Mouse (Mus musculus) stomach, embryonic 14.5 days (tissue): ENCODE measurements around the gene Man1a2. TPM values are rescaled to one million over a fixed set of nuclear protein-coding genes. Genes with fewer than 3 reads are reported as not detected.

Experiments
- ATAC-seq: fragments of 200-750 bp; cut with Nextera tagmentation; 2 replicates; pipeline ENCODE4 v1.8.0; 2017; ENCODE audit warnings: low read depth, moderate TSS enrichment; ENCODE audit not compliant: insufficient number of reproducible peaks, insufficient read depth, low FRiP score
- H3K27ac ChIP-seq: fragments of 300-500 bp; sonication (generic); 2 replicates; pipeline ENCODE4 v1.5.1; 2014; ENCODE audit warnings: mild to moderate bottlenecking, low read length, moderate library complexity, mixed read lengths
- H3K27me3 ChIP-seq: fragments of 300-500 bp; sonication (generic); 2 replicates; pipeline ENCODE4 v1.6.1; 2014; ENCODE audit warnings: low read length, control low read depth, mixed read lengths; ENCODE audit not compliant: control insufficient read depth, insufficient read depth
- H3K36me3 ChIP-seq: fragments of 300-500 bp; sonication (generic); 2 replicates; pipeline ENCODE4 v1.6.1; 2014; ENCODE audit warnings: mild to moderate bottlenecking, control low read depth, low read length, moderate library complexity, mixed read lengths; ENCODE audit not compliant: control insufficient read depth, insufficient read depth
- H3K4me1 ChIP-seq: fragments of 300-500 bp; sonication (generic); 2 replicates; pipeline ENCODE4 v1.6.1; 2014; ENCODE audit warnings: low read length, control low read depth, mixed read lengths; ENCODE audit not compliant: control insufficient read depth, insufficient read depth
- H3K4me2 ChIP-seq: fragments of 300-500 bp; sonication (generic); replicated peaks from 2 replicates; pipeline ENCODE4 v1.6.1; 2014; ENCODE audit warnings: low read depth, low read length, control low read depth
- H3K4me3 ChIP-seq: fragments of 300-500 bp; sonication (generic); 2 replicates; pipeline ENCODE4 v1.5.1; 2014; ENCODE audit warnings: low read depth, low read length, control low read depth
- H3K9ac ChIP-seq: fragments of 300-500 bp; sonication (generic); replicated peaks from 2 replicates; pipeline ENCODE4 v1.6.1; 2014; ENCODE audit warnings: low read depth, mild to moderate bottlenecking, control low read depth, low read length, moderate library complexity, mixed read lengths
- H3K9me3 ChIP-seq: fragments of 300-500 bp; sonication (generic); 2 replicates; pipeline ENCODE4 v1.6.1; 2016; ENCODE audit warnings: low read depth, low read length, control low read depth; ENCODE audit not compliant: control insufficient read depth
- WGBS: fragments of 180-500 bp; shearing (Covaris S2); extraction: QIAGEN DNeasy Blood & Tissue Kit; methylation state at CpG from one replicate; pipeline ENCODE4 v1.1.7; 2014; 5-methylcytosine and 5-hydroxymethylcytosine counted together
- polyA plus RNA-seq: library from polyadenylated mRNA; unstranded; fragments of >200 nt; fragmentation: Nextera tagmentation; extraction: Ambion mirVana; gene quantifications from 2 replicates; pipeline ENCODE4 v1.2.1, GENCODE M21; 2014

Gene Man1a2
- polyA plus RNA-seq, 1 experiment from 2014 or later: 77.2 TPM

- H3K9ac ChIP-seq: no peak overlapping the region
- no peaks in the 10 kb centered on the region for H3K27me3 ChIP-seq
- no peak overlapping the region for H3K4me3 ChIP-seq
- no peak for ATAC-seq
- no peaks in the 10 kb centered on the region for H3K4me1 ChIP-seq
- no peaks in the 10 kb centered on the region for H3K36me3 ChIP-seq
- H3K27ac ChIP-seq: no peak overlapping the region
- 91% methylated on average over 4 of the region's 4 CpGs for WGBS
- no peaks in the 10 kb centered on the region for H3K9me3 ChIP-seq
- H3K4me2 ChIP-seq: no peak overlapping the region
Measured at GRCm38 (mm10) chr3:100634821-100635220, 50.5 kb downstream of the Man1a2 start.

GRCm38 (mm10) chr3:100618511-100618910 is 66.8 kb downstream of the Man1a2 start:
- WGBS: 42% methylated on average over 4 of the region's 4 CpGs
- ATAC-seq: no peak

GRCm38 (mm10) chr3:100610916-100611315 is 74.4 kb downstream of the Man1a2 start:
- 59% methylated on average over 1 of the region's 1 CpGs for WGBS
- no peak for ATAC-seq
- Histone ChIP-seq H3K27me3 (no peaks in the 10 kb centered on the region), H3K36me3 (no peaks in the 10 kb centered on the region; the same call in 1 of the 2 replicates), H3K4me2 (no peak overlapping the region), H3K4me1 (no peaks in the 10 kb centered on the region), H3K9ac (no peak overlapping the region), H3K4me3 (no peak overlapping the region), H3K9me3 (no peaks in the 10 kb centered on the region), H3K27ac (no peak overlapping the region)

More at GRCm38 (mm10) chr3:100618511-100618910, 66.8 kb downstream of the Man1a2 start:
- no peaks in the 10 kb centered on the region for H3K9me3 ChIP-seq
- no peak overlapping the region for H3K4me2 ChIP-seq
- no peaks in the 10 kb centered on the region for H3K36me3 ChIP-seq
- H3K4me1 ChIP-seq: 0 out of 2 replicates have a peak, but pooled peaks cover 4% of the 10 kb centered on the region
- no peaks in the 10 kb centered on the region for H3K27me3 ChIP-seq
- H3K27ac ChIP-seq: no peak overlapping the region
- no peak overlapping the region for H3K9ac ChIP-seq
- no peak overlapping the region for H3K4me3 ChIP-seq

- Histone ChIP-seq H3K27me3 (no peaks in the 10 kb centered on the region), H3K4me2 (no peak overlapping the region), H3K4me1 (no peaks in the 10 kb centered on the region), H3K4me3 (no peak overlapping the region), H3K9me3 (no peaks in the 10 kb centered on the region), H3K9ac (no peak overlapping the region), H3K36me3 (no peaks in the 10 kb centered on the region; the same call in 1 of the 2 replicates), H3K27ac (no peak overlapping the region)
- WGBS: 87% methylated on average over 2 of the region's 2 CpGs
- no peak for ATAC-seq
Measured at GRCm38 (mm10) chr3:100604539-100604938, 80.8 kb downstream of the Man1a2 start.

GRCm38 (mm10) chr3:100599265-100599820 is 86.0 kb downstream of the Man1a2 start:
- no peaks in the 10 kb centered on the region for H3K36me3 ChIP-seq
- 86% methylated on average over 2 of the region's 2 CpGs for WGBS
- H3K27ac ChIP-seq: no peak overlapping the region
- no peak overlapping the region for H3K4me3 ChIP-seq
- H3K27me3 ChIP-seq: no peaks in the 10 kb centered on the region
- no peak for ATAC-seq
- H3K4me2 ChIP-seq: no peak overlapping the region
- H3K9me3 ChIP-seq: no peaks in the 10 kb centered on the region
- no peaks in the 10 kb centered on the region for H3K4me1 ChIP-seq
- H3K9ac ChIP-seq: no peak overlapping the region

GRCm38 (mm10) chr3:100591053-100591452 is 94.2 kb downstream of the Man1a2 start:
- H3K9ac ChIP-seq: no peak overlapping the region
- 96% methylated on average over 4 of the region's 4 CpGs for WGBS

GRCm38 (mm10) chr3:100582721-100583355 is 102.5 kb downstream of the Man1a2 start:
- Histone ChIP-seq H3K9ac (no peak overlapping the region), H3K4me1 (no peaks in the 10 kb centered on the region), H3K36me3 (no peaks in the 10 kb centered on the region), H3K9me3 (no peaks in the 10 kb centered on the region), H3K27ac (no peak overlapping the region), H3K27me3 (no peaks in the 10 kb centered on the region), H3K4me2 (no peak overlapping the region), H3K4me3 (no peak overlapping the region)
- ATAC-seq: no peak
- WGBS: 84% methylated on average over 1 of the region's 1 CpGs

More at GRCm38 (mm10) chr3:100591053-100591452, 94.2 kb downstream of the Man1a2 start:
- Histone ChIP-seq H3K4me1 (no peaks in the 10 kb centered on the region), H3K9me3 (no peaks in the 10 kb centered on the region), H3K27ac (no peak overlapping the region), H3K4me2 (no peak overlapping the region), H3K4me3 (no peak overlapping the region), H3K27me3 (no peaks in the 10 kb centered on the region), H3K36me3 (no peaks in the 10 kb centered on the region; the same call in 1 of the 2 replicates)
- no peak for ATAC-seq

GRCm38 (mm10) chr3:100572571-100573183 is 112.6 kb downstream of the Man1a2 start:
- Histone ChIP-seq H3K9ac (no peak overlapping the region), H3K27me3 (no peaks in the 10 kb centered on the region), H3K4me1 (no peaks in the 10 kb centered on the region), H3K9me3 (no peaks in the 10 kb centered on the region), H3K4me2 (no peak overlapping the region), H3K36me3 (peaks cover 6% of the 10 kb centered on the region; the same call in 1 of the 2 replicates), H3K4me3 (no peak overlapping the region), H3K27ac (no peak overlapping the region)
- ATAC-seq: peak; percentile 53; the same call in 1 of the 2 replicates
- WGBS: 67% methylated on average over 3 of the region's 3 CpGs
